Mouse (Mus musculus): ENCODE results near the gene Plcg2.

DNA sequence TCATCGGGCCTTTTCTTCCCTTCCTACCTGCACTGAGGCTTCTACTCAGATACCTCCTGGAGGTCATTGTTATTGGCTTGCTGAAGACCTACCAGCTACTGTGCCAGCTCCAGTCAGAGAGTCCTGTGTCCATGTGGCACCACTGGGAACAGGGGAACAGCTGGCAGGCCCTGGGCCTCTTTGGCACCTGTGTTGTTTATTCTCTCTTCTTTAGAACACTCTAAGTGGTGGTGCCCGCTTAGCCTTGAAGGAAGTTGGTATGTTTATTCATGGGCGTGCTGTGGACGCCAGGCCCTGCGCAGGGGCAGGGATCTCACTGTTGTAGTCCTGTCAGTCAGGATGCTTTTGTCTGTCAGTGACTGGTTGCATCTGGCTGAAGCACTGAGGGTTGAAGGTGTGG lies 95.8 kb downstream of the Plcg2 start:
- TF ChIP-seq CTCF (IDR thresholded peaks at IDR 0.05; ENCODE audit: insufficient read depth, low read length): no peak
- no peak for TF ChIP-seq POLR2A (IDR thresholded peaks at IDR 0.05; ENCODE audit: borderline replicate concordance, extremely low read depth, low read depth, low read length)

All from lung, adult 2 months (tissue).